Mouse (Mus musculus) forebrain, embryonic 11.5 days (tissue): Measurements from ENCODE around the gene 1700020D05Rik. TPM values are rescaled to one million over a fixed set of nuclear protein-coding genes. Genes with fewer than 3 reads are reported as not detected.
"Not testable (repeated sequence)": the region's sequence is repeated elsewhere in the genome, so short reads cannot be mapped to it uniquely, and the experiment has no call there.

Experiments
- ATAC-seq: fragments of 200-750 bp; cut with Nextera tagmentation; replicated peaks from 2 replicates; pipeline ENCODE4 v1.8.0; 2017; ENCODE audit warnings: moderate TSS enrichment; ENCODE audit not compliant: low FRiP score
- DNase-seq: peaks from one replicate; pipeline ENCODE4 v3.0.0-alpha.2; 2017; ENCODE audit warnings: low spot score
- H3K27ac ChIP-seq: fragments of 300-500 bp; sonication (generic); 2 replicates; pipeline ENCODE4 v1.5.1; 2014; ENCODE audit warnings: low read depth, low read length
- H3K27me3 ChIP-seq: fragments of 300-500 bp; sonication (generic); 2 replicates; pipeline ENCODE4 v1.6.1; 2014; ENCODE audit warnings: mild to moderate bottlenecking, low read length, mixed read lengths; ENCODE audit not compliant: control insufficient read depth, insufficient read depth
- H3K36me3 ChIP-seq: fragments of 300-500 bp; sonication (generic); 2 replicates; pipeline ENCODE4 v1.6.1; 2014; ENCODE audit warnings: mild to moderate bottlenecking, low read length, moderate library complexity, mixed read lengths; ENCODE audit not compliant: control insufficient read depth, insufficient read depth
- H3K4me1 ChIP-seq: fragments of 300-500 bp; sonication (generic); replicated peaks from 2 replicates; pipeline ENCODE4 v1.6.1; 2014; ENCODE audit warnings: low read length, mixed read lengths; ENCODE audit not compliant: control insufficient read depth, insufficient read depth
- H3K4me2 ChIP-seq: fragments of 300-500 bp; sonication (generic); 2 replicates; pipeline ENCODE4 v1.6.1; 2014; ENCODE audit warnings: low read depth, mild to moderate bottlenecking, low read length, moderate library complexity, mixed read lengths; ENCODE audit not compliant: severe bottlenecking
- H3K4me3 ChIP-seq: fragments of 300-500 bp; sonication (generic); 2 replicates; pipeline ENCODE4 v1.5.1; 2014; ENCODE audit warnings: low read depth, low read length
- H3K9ac ChIP-seq: fragments of 300-500 bp; sonication (generic); 2 replicates; pipeline ENCODE4 v1.6.1; 2014; ENCODE audit warnings: low read length
- H3K9me3 ChIP-seq: fragments of 300-500 bp; sonication (generic); 2 replicates; pipeline ENCODE4 v1.6.1; 2016; ENCODE audit warnings: low read length, mixed read lengths; ENCODE audit not compliant: control insufficient read depth
- WGBS: fragments of 180-500 bp; shearing (Covaris S2); extraction: QIAGEN DNeasy Blood & Tissue Kit; methylation state at CpG from one replicate; pipeline ENCODE4 v1.1.7; 2014; 5-methylcytosine and 5-hydroxymethylcytosine counted together
- polyA plus RNA-seq: library from polyadenylated mRNA; unstranded; fragments of >200 nt; fragmentation: Nextera tagmentation; extraction: Ambion mirVana; gene quantifications from 2 replicates; pipeline ENCODE4 v1.2.1, GENCODE M21; 2014

1700020D05Rik gene
- polyA plus RNA-seq, 1 experiment from 2014 or later = not detected

GRCm38 (mm10) chr19:5510031-5511026 lies 6.7 kb upstream of the 1700020D05Rik start, which contains the start of gene Snx32:
Snx32 (minus strand) TSS chr19:5510538.
- WGBS = 3% methylated on average over 46 of the region's 47 CpGs
- no peak within 1 kb of the TSS for H3K27ac ChIP-seq

GRCm38 (mm10) chr19:5500330-5500875 lies 3.2 kb downstream of the 1700020D05Rik start:
- peaks cover 3% of the 10 kb centered on the region; the same call in 1 of the 2 replicates for H3K36me3 ChIP-seq
- no peaks in the 10 kb centered on the region for H3K27me3 ChIP-seq
- no peak overlapping the region for H3K4me2 ChIP-seq
- no peaks in the 10 kb centered on the region for H3K4me1 ChIP-seq
- ATAC-seq (no peak), DNase-seq (no peak)
- H3K9me3 ChIP-seq = no peaks in the 10 kb centered on the region
- 87% methylated on average over 2 of the region's 2 CpGs for WGBS
- H3K9ac ChIP-seq = no peak overlapping the region
- H3K4me3 ChIP-seq = no peak overlapping the region
- no peak overlapping the region for H3K27ac ChIP-seq

More at GRCm38 (mm10) chr19:5510031-5511026, 6.7 kb upstream of the 1700020D05Rik start, which contains the start of gene Snx32:
- no peaks in the 10 kb centered on the region for H3K36me3 ChIP-seq
- H3K27me3 ChIP-seq = no peaks in the 10 kb centered on the region
- H3K9ac ChIP-seq = peak within 1 kb of the TSS; percentile 68
- H3K4me2 ChIP-seq = peak within 1 kb of the TSS; percentile 71
- H3K4me3 ChIP-seq = peak within 1 kb of the TSS; percentile 42
- ATAC-seq (peak; percentile 99), DNase-seq (peak; percentile 96)
- no peaks in the 10 kb centered on the region; the same call in 1 of the 2 replicates for H3K9me3 ChIP-seq
- peaks cover 6% of the 10 kb centered on the region for H3K4me1 ChIP-seq

GRCm38 (mm10) chr19:5496052-5496370 lies 7.6 kb downstream of the 1700020D05Rik start:
- H3K4me2 ChIP-seq = no peak overlapping the region
- H3K4me1 ChIP-seq = peaks cover 4% of the 10 kb centered on the region; the same call in 1 of the 2 replicates
- H3K36me3 ChIP-seq = peaks cover 12% of the 10 kb centered on the region
- H3K27ac ChIP-seq = no peak overlapping the region
- ATAC-seq = no peak
- H3K9ac ChIP-seq = no peak overlapping the region
- WGBS = 90% methylated on average over 16 of the region's 16 CpGs
- H3K27me3 ChIP-seq = no peaks in the 10 kb centered on the region
- no peak overlapping the region for H3K4me3 ChIP-seq
- H3K9me3 ChIP-seq = no peaks in the 10 kb centered on the region
- no peak for DNase-seq

GRCm38 (mm10) chr19:5495353-5496051 lies 8.1 kb downstream of the 1700020D05Rik start:
- Histone ChIP-seq H3K9ac (no peak overlapping the region), H3K4me3 (no peak overlapping the region), H3K36me3 (peaks cover 12% of the 10 kb centered on the region), H3K9me3 (no peaks in the 10 kb centered on the region), H3K4me1 (peaks cover 4% of the 10 kb centered on the region; the same call in 1 of the 2 replicates), H3K27ac (no peak overlapping the region), H3K4me2 (no peak overlapping the region), H3K27me3 (no peaks in the 10 kb centered on the region)
- no peak for ATAC-seq
- DNase-seq = no peak
- 85% methylated on average over 12 of the region's 12 CpGs for WGBS

- Histone ChIP-seq H3K4me2 (no peak overlapping the region), H3K9me3 (no peaks in the 10 kb centered on the region), H3K9ac (no peak overlapping the region), H3K36me3 (peaks cover 12% of the 10 kb centered on the region), H3K4me3 (no peak overlapping the region), H3K27ac (no peak overlapping the region), H3K27me3 (no peaks in the 10 kb centered on the region), H3K4me1 (peaks cover 4% of the 10 kb centered on the region; the same call in 1 of the 2 replicates)
- DNase-seq (no peak), ATAC-seq (no peak)
- 86% methylated on average over 3 of the region's 3 CpGs for WGBS
Measured at GRCm38 (mm10) chr19:5494314-5494713, 9.3 kb downstream of the 1700020D05Rik start.

GRCm38 (mm10) chr19:5493301-5493721 lies 10.3 kb downstream of the 1700020D05Rik start:
- not testable (repeated sequence) for H3K9ac ChIP-seq, H3K4me1 ChIP-seq, H3K4me3 ChIP-seq, H3K9me3 ChIP-seq, H3K4me2 ChIP-seq, H3K27ac ChIP-seq, DNase-seq, ATAC-seq, H3K27me3 ChIP-seq
- H3K36me3 ChIP-seq = peaks cover 12% of the 10 kb centered on the region
- WGBS = 71% methylated on average over 9 of the region's 9 CpGs

- ATAC-seq = no peak
- H3K9me3 ChIP-seq = no peaks in the 10 kb centered on the region
- 87% methylated on average over 4 of the region's 4 CpGs for WGBS
- no peak for DNase-seq
- no peak overlapping the region for H3K27ac ChIP-seq
- H3K27me3 ChIP-seq = no peaks in the 10 kb centered on the region
- H3K4me1 ChIP-seq = peaks cover 4% of the 10 kb centered on the region; the same call in 1 of the 2 replicates
- H3K4me2 ChIP-seq = no peak overlapping the region
- H3K36me3 ChIP-seq = peaks cover 12% of the 10 kb centered on the region
- no peak overlapping the region for H3K9ac ChIP-seq
- H3K4me3 ChIP-seq = no peak overlapping the region
Measured at GRCm38 (mm10) chr19:5492641-5493040, 10.9 kb downstream of the 1700020D05Rik start.
